Mouse (Mus musculus) hindbrain, postnatal 0 days (tissue): ENCODE results near the gene Elmo2. TPM values are rescaled to one million over a fixed set of nuclear protein-coding genes. Genes with fewer than 3 reads are reported as not detected.

Experiments used
- ATAC-seq: fragments of 200-750 bp; cut with Nextera tagmentation; 2 replicates; pipeline ENCODE4 v1.8.0; 2017; ENCODE audit warnings: mild to moderate bottlenecking, moderate TSS enrichment, moderate library complexity
- DNase-seq: peaks from one replicate; pipeline ENCODE4 v3.0.0-alpha.2; 2015; ENCODE audit warnings: low spot score
- H3K27ac ChIP-seq: fragments of 300-500 bp; sonication (generic); 2 replicates; pipeline ENCODE4 v1.5.1; 2014; ENCODE audit warnings: mild to moderate bottlenecking
- H3K27me3 ChIP-seq: fragments of 300-500 bp; sonication (generic); 2 replicates; pipeline ENCODE4 v1.6.1; 2014; ENCODE audit warnings: low read length, mixed read lengths; ENCODE audit not compliant: insufficient read depth
- H3K36me3 ChIP-seq: fragments of 300-500 bp; sonication (generic); 2 replicates; pipeline ENCODE4 v1.6.1; 2014; ENCODE audit warnings: low read length, mixed read lengths; ENCODE audit not compliant: insufficient read depth
- H3K4me1 ChIP-seq: fragments of 300-500 bp; sonication (generic); 2 replicates; pipeline ENCODE4 v1.6.1; 2014; ENCODE audit warnings: antibody characterized with exemption, low read length, mixed read lengths; ENCODE audit not compliant: insufficient read depth
- H3K4me2 ChIP-seq: fragments of 300-500 bp; sonication (generic); 2 replicates; pipeline ENCODE4 v1.6.1; 2014; ENCODE audit warnings: low read depth, mild to moderate bottlenecking, low read length, moderate library complexity, mixed read lengths
- H3K4me3 ChIP-seq: fragments of 300-500 bp; sonication (generic); 2 replicates; pipeline ENCODE4 v1.5.1; 2014; ENCODE audit warnings: low read length
- H3K9ac ChIP-seq: fragments of 300-500 bp; sonication (generic); replicated peaks from 2 replicates; pipeline ENCODE4 v1.6.1; 2014; ENCODE audit warnings: mild to moderate bottlenecking, low read length, moderate library complexity, mixed read lengths
- H3K9me3 ChIP-seq: fragments of 300-500 bp; sonication (generic); 2 replicates; pipeline ENCODE4 v1.6.1; 2016; ENCODE audit warnings: low read length, mixed read lengths
- CTCF ChIP-seq: IDR thresholded peaks from 2 replicates; pipeline ENCODE4 v1.5.1; 2016; ENCODE audit warnings: antibody characterized with exemption, control low read depth, low read depth
- WGBS: fragments of 180-500 bp; shearing (Covaris S2); extraction: QIAGEN DNeasy Blood & Tissue Kit; methylation state at CpG from one replicate; pipeline ENCODE4 v1.1.7; 2014; 5-methylcytosine and 5-hydroxymethylcytosine counted together
- polyA plus RNA-seq: library from polyadenylated mRNA; unstranded; fragments of >200 nt; fragmentation: Nextera tagmentation; extraction: Ambion mirVana; gene quantifications from 2 replicates; pipeline ENCODE4 v1.2.1, GENCODE M21; 2015
- total RNA-seq: library from RNA; depleted of rRNA; stranded (reverse); fragments of >200 nt; gene quantifications from 2 replicates; pipeline ENCODE4 v1.2.3, GENCODE M21; 2014

Elmo2 gene
- total and polyA plus RNA-seq, 2 experiments from 2014 or later: 71.8 to 105 TPM

GRCm38 (mm10) chr2:165319503-165319902 is 6.8 kb downstream of the Elmo2 start:
- Histone ChIP-seq H3K4me1 (peaks cover 52% of the 10 kb centered on the region), H3K27ac (peak overlapping the region; percentile 17; the same call in 1 of the 2 replicates)
- WGBS: 69% methylated on average over 4 of the region's 4 CpGs

GRCm38 (mm10) chr2:165318941-165319340 is 7.3 kb downstream of the Elmo2 start:
- WGBS: 61% methylated on average over 7 of the region's 7 CpGs
- no peak for TF ChIP-seq CTCF
- DNase-seq (no peak), ATAC-seq (no peak)
- no peak overlapping the region for H3K9ac ChIP-seq
- H3K9me3 ChIP-seq: no peaks in the 10 kb centered on the region
- H3K36me3 ChIP-seq: peaks cover 17% of the 10 kb centered on the region
- H3K27me3 ChIP-seq: no peaks in the 10 kb centered on the region
- no peak overlapping the region for H3K4me3 ChIP-seq
- no peak overlapping the region; the same call in 1 of the 2 replicates for H3K27ac ChIP-seq
- H3K4me1 ChIP-seq: peaks cover 46% of the 10 kb centered on the region
- H3K4me2 ChIP-seq: no peak overlapping the region

More at GRCm38 (mm10) chr2:165319503-165319902, 6.8 kb downstream of the Elmo2 start:
- Histone ChIP-seq H3K4me2 (no peak overlapping the region), H3K4me3 (no peak overlapping the region), H3K9me3 (no peaks in the 10 kb centered on the region), H3K9ac (no peak overlapping the region), H3K36me3 (peaks cover 12% of the 10 kb centered on the region), H3K27me3 (no peaks in the 10 kb centered on the region)
- DNase-seq: no peak
- ATAC-seq: no peak
- TF ChIP-seq CTCF: no peak

GRCm38 (mm10) chr2:165317621-165318263 is 8.5 kb downstream of the Elmo2 start:
- peak overlapping the region; percentile 28; the same call in 1 of the 2 replicates for H3K9ac ChIP-seq
- H3K4me2 ChIP-seq: peak overlapping the region; percentile 21; the same call in 1 of the 2 replicates
- H3K4me1 ChIP-seq: peaks cover 43% of the 10 kb centered on the region
- TF ChIP-seq CTCF: no peak
- peak overlapping the region; percentile 83 for H3K27ac ChIP-seq
- H3K4me3 ChIP-seq: no peak overlapping the region
- 40% methylated on average over 16 of the region's 16 CpGs for WGBS
- peaks cover 23% of the 10 kb centered on the region for H3K36me3 ChIP-seq
- no peak for ATAC-seq
- no peak for DNase-seq
- no peaks in the 10 kb centered on the region for H3K9me3 ChIP-seq
- H3K27me3 ChIP-seq: no peaks in the 10 kb centered on the region

- Histone ChIP-seq H3K27ac (peak overlapping the region; percentile 83), H3K27me3 (no peaks in the 10 kb centered on the region), H3K9ac (peak overlapping the region; percentile 28; the same call in 1 of the 2 replicates), H3K36me3 (peaks cover 27% of the 10 kb centered on the region), H3K4me3 (no peak overlapping the region), H3K4me1 (peaks cover 38% of the 10 kb centered on the region), H3K4me2 (peak overlapping the region; percentile 21; the same call in 1 of the 2 replicates), H3K9me3 (no peaks in the 10 kb centered on the region)
- ATAC-seq: peak; percentile 91
- peak; percentile 91 for DNase-seq
- 0 out of 2 replicates have a peak, but pooled peaks have one; percentile 14 for TF ChIP-seq CTCF
- 9% methylated on average over 9 of the region's 9 CpGs for WGBS
Observed at GRCm38 (mm10) chr2:165316837-165317473, 9.3 kb downstream of the Elmo2 start.

GRCm38 (mm10) chr2:165316204-165316603 is 10.1 kb downstream of the Elmo2 start:
- no peak overlapping the region for H3K4me3 ChIP-seq

GRCm38 (mm10) chr2:165314197-165314596 is 12.1 kb downstream of the Elmo2 start:
- Histone ChIP-seq H3K27me3 (no peaks in the 10 kb centered on the region), H3K36me3 (peaks cover 36% of the 10 kb centered on the region), H3K9me3 (no peaks in the 10 kb centered on the region), H3K9ac (no peak overlapping the region), H3K4me2 (no peak overlapping the region), H3K4me1 (peaks cover 39% of the 10 kb centered on the region), H3K27ac (no peak overlapping the region), H3K4me3 (no peak overlapping the region)
- DNase-seq: no peak
- ATAC-seq: no peak
- 81% methylated on average over 8 of the region's 8 CpGs for WGBS
- no peak for TF ChIP-seq CTCF

More at GRCm38 (mm10) chr2:165316204-165316603, 10.1 kb downstream of the Elmo2 start:
- H3K9me3 ChIP-seq: no peaks in the 10 kb centered on the region
- H3K36me3 ChIP-seq: peaks cover 27% of the 10 kb centered on the region
- peak overlapping the region; percentile 83 for H3K27ac ChIP-seq
- H3K4me2 ChIP-seq: no peak overlapping the region
- no peak for DNase-seq
- H3K27me3 ChIP-seq: no peaks in the 10 kb centered on the region
- 33% methylated on average over 10 of the region's 10 CpGs for WGBS
- H3K9ac ChIP-seq: peak overlapping the region; percentile 28
- peaks cover 32% of the 10 kb centered on the region for H3K4me1 ChIP-seq
- TF ChIP-seq CTCF: no peak
- no peak for ATAC-seq
